Mouse (Mus musculus) MEL (cell line): ENCODE measurements around the gene Cfap58. TPM values are rescaled to one million over a fixed set of nuclear protein-coding genes. Genes with fewer than 3 reads are reported as not detected.
A peak's percentile ranks its signal among the peaks of the same experiment; 100 is the strongest.

Experiments
- DNase-seq: peaks from one replicate; pipeline ENCODE4 v3.0.0; 2011; ENCODE audit warnings: low read depth, low spot score
- H3K27ac ChIP-seq: 2 replicates; pipeline ENCODE4 v1.5.1; 2012; ENCODE audit warnings: low read depth, mild to moderate bottlenecking, control low read depth, low read length, moderate library complexity; ENCODE audit not compliant: control insufficient read depth
- H3K27me3 ChIP-seq, 2 experiments: fragments of 150-350 bp in 1 of 2; sonication (generic) in 1 of 2; 2 replicates each; pipeline ENCODE4 v1.6.1; 2012; ENCODE audit warnings: low read length in 2 of 2, mild to moderate bottlenecking in 2 of 2, improper control_type of control experiment in 1 of 2, moderate library complexity in 1 of 2; ENCODE audit not compliant: insufficient read depth in 2 of 2, control insufficient read depth in 1 of 2
- H3K36me3 ChIP-seq, 2 experiments: 2 replicates each; pipeline ENCODE4 v1.6.1; 2012 to 2014; ENCODE audit warnings: low read length in 2 of 2, improper control_type of control experiment in 1 of 2, inconsistent platforms in 1 of 2, mild to moderate bottlenecking in 1 of 2; ENCODE audit not compliant: insufficient read depth in 2 of 2, control insufficient read depth in 1 of 2
- H3K4me1 ChIP-seq, 2 experiments: fragments of 150-350 bp in 1 of 2; sonication (generic) in 1 of 2; 2 replicates each; pipeline ENCODE4 v1.6.1; 2012; ENCODE audit warnings: low read length in 2 of 2, improper control_type of control experiment in 1 of 2, mild to moderate bottlenecking in 1 of 2; ENCODE audit not compliant: insufficient read depth in 2 of 2, control insufficient read depth in 1 of 2
- H3K4me3 ChIP-seq, 2 experiments: fragments of 150-350 bp in 1 of 2; sonication (generic) in 1 of 2; 2 replicates each; pipeline ENCODE4 v1.5.1; 2012; ENCODE audit warnings: low read depth in 2 of 2, low read length in 2 of 2, mild to moderate bottlenecking in 2 of 2, moderate library complexity in 2 of 2, control low read depth in 1 of 2, improper control_type of control experiment in 1 of 2; ENCODE audit not compliant: control insufficient read depth in 1 of 2, insufficient read depth in 1 of 2
- H3K79me2 ChIP-seq: 2 replicates; pipeline ENCODE4 v1.6.1; 2012; ENCODE audit warnings: mild to moderate bottlenecking, low read length, moderate library complexity; ENCODE audit not compliant: control insufficient read depth, poor library complexity, insufficient read depth
- H3K9ac ChIP-seq: 2 replicates; pipeline ENCODE4 v1.6.1; 2012; ENCODE audit warnings: low read depth, mild to moderate bottlenecking, control low read depth, low read length, moderate library complexity; ENCODE audit not compliant: control insufficient read depth, poor library complexity, severe bottlenecking
- H3K9me3 ChIP-seq: fragments of 150-350 bp; sonication (generic); replicated peaks from 2 replicates; pipeline ENCODE4 v1.6.1; 2012; ENCODE audit warnings: mild to moderate bottlenecking, low read length, improper control_type of control experiment, moderate library complexity; ENCODE audit not compliant: insufficient read depth
- BHLHE40 ChIP-seq: IDR thresholded peaks from 2 replicates; pipeline ENCODE4 v1.6.1; 2012; ENCODE audit warnings: low read depth, mild to moderate bottlenecking, inconsistent platforms, low read length, improper control_type of control experiment, borderline replicate concordance
- CHD1 ChIP-seq: IDR thresholded peaks from 2 replicates; pipeline ENCODE4 v1.6.1; 2012; ENCODE audit warnings: low read depth, mild to moderate bottlenecking, inconsistent platforms, low read length, improper control_type of control experiment
- CTCF ChIP-seq, 3 experiments: IDR thresholded peaks in 2 of 3; conservative IDR thresholded peaks in 1 of 3; 2 replicates each; pipeline ENCODE4 v1.5.1; 2011 to 2012; ENCODE audit warnings: low read length in 3 of 3, low read depth in 2 of 3, mild to moderate bottlenecking in 2 of 3, improper control_type of control experiment in 1 of 3, inconsistent platforms in 1 of 3, mixed read lengths in 1 of 3, moderate library complexity in 1 of 3; ENCODE audit not compliant: control insufficient read depth in 1 of 3, insufficient read depth in 1 of 3, poor library complexity in 1 of 3, severe bottlenecking in 1 of 3
- ELF1 ChIP-seq: IDR thresholded peaks from 2 replicates; pipeline ENCODE4 v1.6.1; 2014; ENCODE audit warnings: low read depth, mild to moderate bottlenecking, inconsistent platforms, low read length, improper control_type of control experiment, moderate library complexity
- GABPA ChIP-seq: IDR thresholded peaks from 2 replicates; pipeline ENCODE4 v1.6.1; 2012; ENCODE audit warnings: low read depth, mild to moderate bottlenecking, inconsistent platforms, low read length, improper control_type of control experiment, moderate library complexity
- HCFC1 ChIP-seq: IDR thresholded peaks from 2 replicates; pipeline ENCODE4 v1.6.1; 2012; ENCODE audit warnings: low read depth, mild to moderate bottlenecking, inconsistent platforms, low read length, improper control_type of control experiment, moderate library complexity
- JUND ChIP-seq: IDR thresholded peaks from 2 replicates; pipeline ENCODE4 v1.6.1; 2011; ENCODE audit warnings: low read depth, mild to moderate bottlenecking, improper control_type of control experiment, low read length
- KAT2A ChIP-seq: conservative IDR thresholded peaks from 2 replicates; pipeline ENCODE4 v1.6.1; 2012; ENCODE audit warnings: low read depth, low read length, improper control_type of control experiment, inconsistent platforms
- MAFK ChIP-seq: IDR thresholded peaks from 2 replicates; pipeline ENCODE4 v1.6.1; 2011; ENCODE audit warnings: low read depth, mild to moderate bottlenecking, low read length, improper control_type of control experiment, borderline replicate concordance
- MXI1 ChIP-seq: IDR thresholded peaks from 2 replicates; pipeline ENCODE4 v1.6.1; 2011; ENCODE audit warnings: mild to moderate bottlenecking, low read depth, low read length, improper control_type of control experiment
- NRF1 ChIP-seq: IDR thresholded peaks from 2 replicates; pipeline ENCODE4 v1.6.1; 2014; ENCODE audit warnings: low read depth, mild to moderate bottlenecking, inconsistent platforms, low read length, improper control_type of control experiment, moderate library complexity; ENCODE audit not compliant: poor library complexity, insufficient read depth, severe bottlenecking
- RAD21 ChIP-seq: IDR thresholded peaks from 2 replicates; pipeline ENCODE4 v1.6.1; 2011; ENCODE audit warnings: mild to moderate bottlenecking, low read depth, low read length, improper control_type of control experiment
- TAL1 ChIP-seq: IDR thresholded peaks from 2 replicates; pipeline ENCODE4 v1.6.1; 2012; ENCODE audit warnings: mild to moderate bottlenecking, inconsistent platforms, low read length, moderate library complexity, mixed read lengths
- TCF12 ChIP-seq: IDR thresholded peaks from 2 replicates; pipeline ENCODE4 v1.6.1; 2014; ENCODE audit warnings: low read depth, mild to moderate bottlenecking, inconsistent platforms, low read length, improper control_type of control experiment, moderate library complexity
- ZC3H11A ChIP-seq: IDR thresholded peaks from 2 replicates; pipeline ENCODE4 v1.6.1; 2012; ENCODE audit warnings: low read depth, mild to moderate bottlenecking, inconsistent platforms, low read length, improper control_type of control experiment
- ZNF384 ChIP-seq: IDR thresholded peaks from 2 replicates; pipeline ENCODE4 v1.6.1; 2012; ENCODE audit warnings: low read depth, mild to moderate bottlenecking, inconsistent platforms, low read length, improper control_type of control experiment
- polyA plus RNA-seq, 2 experiments: library from polyadenylated mRNA; stranded (reverse) in 1 of 2; unstranded in 1 of 2; fragments of >175 nt in 1 of 2; fragments of >200 nt in 1 of 2; gene quantifications; 2 replicates each; pipeline versions ENCODE4 v1.2.1 to v1.2.4; 2012; ENCODE audit warnings: low replicate concordance in 2 of 2, low read depth in 1 of 2; ENCODE audit not compliant: insufficient read length in 2 of 2, insufficient read depth in 1 of 2, missing spikeins in 1 of 2
- total RNA-seq: library from RNA; depleted of rRNA; stranded (reverse); fragments of 300-350 nt; gene quantifications from 2 replicates; pipeline ENCODE4 v1.2.3, GENCODE M21; 2012

Cfap58 gene
- total and polyA plus RNA-seq, 3 experiments: not detected

GRCm38 (mm10) chr19:47988456-47988855 lies 51.0 kb downstream of the Cfap58 start:
- no peaks in the 10 kb centered on the region for H3K36me3 ChIP-seq
- no peaks in the 10 kb centered on the region for H3K4me1 ChIP-seq
- no peak overlapping the region for H3K27ac ChIP-seq
- no peaks in the 10 kb centered on the region for H3K27me3 ChIP-seq
- TF ChIP-seq MXI1 (no peak), CHD1 (no peak), RAD21 (peak; percentile 20), CTCF (IDR thresholded peaks at IDR 0.05 in 2 of 3, conservative IDR thresholded peaks at IDR 0.05 in 1 of 3; ENCODE audit: control insufficient read depth in 1 of 3, insufficient read depth in 1 of 3, low read depth in 2 of 3, low read length in 3 of 3, poor library complexity in 1 of 3, severe bottlenecking in 1 of 3) (peak in 1 of 3 experiments; percentile 1; a peak in 1 of 6 replicates)
- TF ChIP-seq, all 39 proteins: peak for 2
- Histone ChIP-seq H3K9me3 (no peaks in the 10 kb centered on the region), H3K4me3 (no peak overlapping the region), H3K9ac (no peak overlapping the region), H3K79me2 (no peaks in the 10 kb centered on the region)
- no peak for DNase-seq

- H3K36me3 ChIP-seq: no peaks in the 10 kb centered on the region
- H3K9me3 ChIP-seq: no peaks in the 10 kb centered on the region
- H3K79me2 ChIP-seq: no peaks in the 10 kb centered on the region
- no peak overlapping the region for H3K27ac ChIP-seq
- no peak overlapping the region for H3K9ac ChIP-seq
- H3K27me3 ChIP-seq: no peaks in the 10 kb centered on the region
- DNase-seq: no peak
- no peak overlapping the region for H3K4me3 ChIP-seq
- H3K4me1 ChIP-seq: no peaks in the 10 kb centered on the region
- TF ChIP-seq JUND (no peak), NRF1 (no peak), MAFK (no peak), ZC3H11A (no peak), TCF12 (no peak), KAT2A (no peak)
Measured at GRCm38 (mm10) chr19:47988880-47989574, 51.6 kb downstream of the Cfap58 start.

GRCm38 (mm10) chr19:47989575-47989891 lies 52.1 kb downstream of the Cfap58 start:
- H3K9ac ChIP-seq: no peak overlapping the region
- TF ChIP-seq BHLHE40 (no peak), ZNF384 (no peak), HCFC1 (no peak), ELF1 (no peak), TAL1 (no peak), GABPA (no peak)
- TF ChIP-seq, all 39 proteins: peak for 0
- Histone ChIP-seq H3K27ac (no peak overlapping the region), H3K36me3 (no peaks in the 10 kb centered on the region), H3K4me1 (no peaks in the 10 kb centered on the region), H3K4me3 (no peak overlapping the region), H3K9me3 (no peaks in the 10 kb centered on the region), H3K79me2 (no peaks in the 10 kb centered on the region), H3K27me3 (no peaks in the 10 kb centered on the region)
- DNase-seq: no peak
